Mouse (Mus musculus) cerebellum, adult 2 months (tissue): ENCODE results near the gene Lrrc75b. TPM values are rescaled to one million over a fixed set of nuclear protein-coding genes. Genes with fewer than 3 reads are reported as not detected.
A peak's percentile ranks its signal among the peaks of the same experiment; 100 is the strongest.

Experiments
- DNase-seq, 2 experiments: peaks; one replicate each; pipeline ENCODE4 v3.0.0; 2021
- H3K27ac ChIP-seq: fragments of 200-500 bp; 2 replicates; pipeline ENCODE4 v1.5.1; 2012; ENCODE audit warnings: low read length, control low read depth, inconsistent platforms; ENCODE audit not compliant: insufficient read depth
- H3K27me3 ChIP-seq: fragments of 200-500 bp; 2 replicates; pipeline ENCODE4 v1.6.1; 2012; ENCODE audit warnings: inconsistent platforms, mild to moderate bottlenecking, low read length, moderate library complexity; ENCODE audit not compliant: control insufficient read depth, insufficient read depth
- H3K4me1 ChIP-seq: fragments of 200-500 bp; 2 replicates; pipeline ENCODE4 v1.6.1; 2011; ENCODE audit warnings: low read length; ENCODE audit not compliant: control insufficient read depth, insufficient read depth
- H3K4me3 ChIP-seq: fragments of 200-500 bp; replicated peaks from 2 replicates; pipeline ENCODE3; 2011; ENCODE audit warnings: mild to moderate bottlenecking, low read depth, low read length, control low read depth; ENCODE audit not compliant: insufficient read depth
- CTCF ChIP-seq: fragments of 200-500 bp; IDR thresholded peaks from 2 replicates; pipeline ENCODE4 v1.5.1; 2011; ENCODE audit warnings: low read depth, mild to moderate bottlenecking, control low read depth, low read length, moderate library complexity, borderline replicate concordance; ENCODE audit not compliant: insufficient read depth
- POLR2A ChIP-seq: fragments of 200-500 bp; IDR thresholded peaks from 2 replicates; pipeline ENCODE4 v1.6.1; 2011; ENCODE audit warnings: low read length, control low read depth, borderline replicate concordance; ENCODE audit not compliant: insufficient read depth
- WGBS: fragments of 180-500 bp; shearing (Covaris S2); methylation state at CpG from one replicate; pipeline ENCODE4 v1.1.7; 2018; 5-methylcytosine and 5-hydroxymethylcytosine counted together
- polyA plus RNA-seq: library from polyadenylated mRNA; depleted of rRNA; stranded (reverse); fragments of >200 nt; gene quantifications from 2 replicates; pipeline ENCODE4 v1.2.3, GENCODE M21; 2012; rRNA removed

The Lrrc75b gene
- 22.3 and 23.8 TPM in 2 replicates for polyA plus RNA-seq

DNA sequence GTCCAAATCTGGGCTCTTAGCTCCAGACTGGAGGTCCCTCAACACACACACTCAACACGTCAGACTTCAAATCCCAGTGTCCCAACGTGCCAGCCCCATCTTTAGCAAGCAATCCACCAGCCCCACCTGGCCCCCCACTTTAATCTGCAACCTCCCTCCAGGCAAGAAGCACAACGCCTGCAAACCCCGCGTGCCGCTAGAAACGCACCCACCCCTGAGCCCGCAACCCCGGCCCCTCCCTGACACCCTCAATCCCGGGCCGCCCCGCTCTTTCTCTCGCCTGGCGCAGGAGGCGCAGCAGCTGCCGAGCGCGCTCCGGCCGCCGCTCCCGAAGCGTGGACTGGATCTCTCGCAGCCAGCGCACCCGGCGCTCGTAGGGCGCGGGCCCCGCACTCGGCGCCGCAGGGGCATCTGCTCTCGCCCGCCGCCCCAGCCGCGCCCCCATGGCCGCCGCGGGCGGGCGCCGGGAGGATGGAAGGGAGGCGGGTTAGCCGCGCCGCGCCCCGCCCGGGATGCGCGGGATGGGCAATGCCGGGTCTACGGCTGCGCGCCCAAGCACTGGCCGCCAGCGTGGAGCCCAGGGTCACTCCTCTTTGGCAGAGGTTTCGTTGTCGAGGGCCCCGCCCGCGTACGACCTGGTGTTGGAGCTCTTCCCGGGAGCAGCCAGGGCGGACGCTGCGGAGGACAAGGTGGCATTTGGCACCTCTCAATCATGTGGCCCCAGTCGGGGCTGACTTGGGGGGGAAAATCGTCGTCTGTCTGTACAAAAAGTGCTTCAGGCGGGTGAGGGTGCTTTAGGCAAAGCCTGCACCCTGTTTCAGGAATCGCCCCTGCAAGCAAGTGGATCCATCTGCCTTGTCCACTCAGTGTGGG is at the start of gene Lrrc75b:
Gene Lrrc75b, minus strand, starts transcription at position 655 of the 873 bp plus-strand sequence.
- Histone ChIP-seq H3K4me3 (peak within 1 kb of the TSS; percentile 93), H3K27ac (peak within 1 kb of the TSS; percentile 72), H3K4me1 (peaks cover 23% of the 10 kb centered on the region), H3K27me3 (no peaks in the 10 kb centered on the region)
- WGBS, result 1% methylated on average over 75 of the region's 75 CpGs
- peak; percentile 27; the same call in 1 of the 2 replicates for TF ChIP-seq POLR2A
- TF ChIP-seq CTCF, result no peak
- peak; percentile 83 to 86 for DNase-seq

DNA sequence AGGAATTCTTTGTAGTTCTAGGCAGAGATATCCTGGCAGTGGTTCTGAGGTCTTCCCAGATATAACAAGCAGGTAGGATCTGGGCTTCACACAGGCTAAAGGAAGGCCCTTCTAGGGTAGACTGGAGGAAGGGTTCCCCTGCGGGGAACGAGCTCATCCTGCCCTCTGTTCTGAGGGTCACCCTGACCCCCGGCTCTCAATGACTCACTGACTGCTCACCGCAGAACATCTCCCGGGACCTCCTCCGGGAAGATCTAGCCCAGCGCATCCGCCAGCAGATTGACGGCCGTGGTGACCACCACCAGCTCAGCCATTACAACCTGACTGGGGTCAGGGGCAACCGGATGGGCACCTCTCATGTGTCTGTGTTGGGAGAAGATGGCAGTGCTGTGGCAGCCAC is 48.8 kb upstream of the Lrrc75b start:
- 91% methylated on average over 11 of the region's 11 CpGs for WGBS
- no peak for TF ChIP-seq POLR2A
- TF ChIP-seq CTCF, result no peak

DNA sequence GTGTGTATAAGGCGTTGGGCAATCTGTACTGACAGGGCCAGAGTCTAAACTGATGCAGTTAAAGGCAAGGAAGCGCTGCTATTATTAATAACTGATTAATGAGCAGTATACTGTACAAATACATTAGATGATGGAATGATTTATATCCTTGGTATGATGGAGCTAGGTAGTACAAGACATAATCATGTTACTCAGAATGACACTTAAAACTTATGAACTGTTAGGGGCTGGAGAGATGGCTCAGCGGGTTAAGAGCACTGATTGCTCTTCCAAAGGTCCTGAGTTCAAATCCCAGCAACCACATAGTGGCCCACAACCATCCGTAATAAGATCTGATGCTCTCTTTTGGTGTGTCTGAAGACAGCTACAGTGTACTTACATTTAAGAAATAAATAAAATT is 47.1 kb upstream of the Lrrc75b start:
- TF ChIP-seq CTCF (no peak), POLR2A (no peak)
- H3K4me1 ChIP-seq, result no peaks in the 10 kb centered on the region
- no peak for DNase-seq
- H3K4me3 ChIP-seq, result no peak overlapping the region
- H3K27me3 ChIP-seq, result no peaks in the 10 kb centered on the region
- no peak overlapping the region for H3K27ac ChIP-seq
- 91% methylated on average over 4 of the region's 4 CpGs for WGBS

More for the DNA sequence above, 48.8 kb upstream of the Lrrc75b start:
- H3K27ac ChIP-seq, result no peak overlapping the region
- H3K27me3 ChIP-seq, result no peaks in the 10 kb centered on the region
- no peak overlapping the region for H3K4me3 ChIP-seq
- no peaks in the 10 kb centered on the region for H3K4me1 ChIP-seq
- DNase-seq, result no peak

DNA sequence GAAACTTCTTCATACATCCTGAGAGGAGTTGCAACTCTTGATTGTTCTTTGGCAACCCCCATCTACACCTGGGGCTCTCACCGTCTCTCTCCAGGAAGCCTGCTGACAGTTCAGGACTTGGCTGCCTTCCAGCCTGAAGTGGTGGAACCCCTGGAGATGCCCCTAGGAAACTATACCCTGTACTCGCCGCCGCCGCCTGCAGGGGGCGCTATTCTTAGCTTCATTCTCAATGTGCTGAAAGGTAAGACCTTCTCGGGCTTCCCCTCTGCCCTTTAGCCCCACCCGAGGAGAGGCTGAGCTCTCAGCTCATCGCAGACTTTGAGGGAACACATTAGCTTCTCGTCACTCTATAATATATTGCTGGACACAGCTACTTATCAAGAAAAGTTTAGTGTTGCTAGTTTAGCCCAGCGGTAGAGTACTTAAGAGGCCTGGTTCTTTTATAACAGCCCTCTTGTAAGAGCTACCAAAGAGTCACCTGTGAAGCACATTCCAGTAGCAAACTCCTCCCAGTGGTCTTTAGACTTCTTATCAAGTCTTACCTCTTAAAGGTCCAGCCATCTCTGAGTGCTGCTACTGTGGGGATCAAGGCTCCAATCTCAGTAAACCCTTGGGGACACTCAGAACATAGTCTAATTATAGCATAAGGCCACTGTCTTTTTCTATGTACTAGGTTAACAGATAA is 45.2 kb upstream of the Lrrc75b start:
- Histone ChIP-seq H3K27ac (no peak overlapping the region), H3K4me1 (no peaks in the 10 kb centered on the region), H3K4me3 (no peak overlapping the region), H3K27me3 (no peaks in the 10 kb centered on the region)
- no peak for DNase-seq
- TF ChIP-seq CTCF (0 out of 2 replicates have a peak, but pooled peaks have one; percentile 13), POLR2A (no peak)
- WGBS, result 34% methylated on average over 11 of the region's 11 CpGs

DNA sequence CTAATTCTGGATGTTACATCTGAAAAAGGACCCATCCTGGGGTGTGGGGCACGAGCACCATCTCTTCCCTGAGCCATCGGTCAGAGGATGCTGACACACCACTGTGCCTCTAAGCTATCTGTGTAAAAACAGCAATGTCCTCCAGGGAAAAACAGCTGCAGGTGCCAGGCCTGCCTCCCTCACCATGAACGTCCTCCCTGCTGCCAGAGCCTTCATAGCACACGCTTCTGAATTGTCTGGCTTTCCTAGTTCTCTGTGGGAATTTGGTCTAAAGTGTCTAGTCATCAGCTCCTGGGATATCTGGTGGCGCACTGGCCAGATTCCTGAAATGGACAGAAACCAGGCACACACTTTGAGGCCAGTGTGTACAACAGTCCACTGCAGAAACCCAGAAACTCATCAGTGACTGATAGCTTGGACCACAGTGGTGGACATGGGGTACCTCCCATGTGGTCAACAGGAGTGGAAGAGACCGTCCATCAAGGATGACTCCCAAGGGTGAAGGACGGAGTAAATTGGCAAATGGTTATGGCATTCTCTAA is 40.1 kb upstream of the Lrrc75b start:
- H3K4me1 ChIP-seq, result no peaks in the 10 kb centered on the region
- no peak for DNase-seq
- 68% methylated on average over 7 of the region's 7 CpGs for WGBS
- no peaks in the 10 kb centered on the region for H3K27me3 ChIP-seq
- H3K4me3 ChIP-seq, result no peak overlapping the region
- TF ChIP-seq POLR2A (no peak), CTCF (no peak)
- H3K27ac ChIP-seq, result no peak overlapping the region

DNA sequence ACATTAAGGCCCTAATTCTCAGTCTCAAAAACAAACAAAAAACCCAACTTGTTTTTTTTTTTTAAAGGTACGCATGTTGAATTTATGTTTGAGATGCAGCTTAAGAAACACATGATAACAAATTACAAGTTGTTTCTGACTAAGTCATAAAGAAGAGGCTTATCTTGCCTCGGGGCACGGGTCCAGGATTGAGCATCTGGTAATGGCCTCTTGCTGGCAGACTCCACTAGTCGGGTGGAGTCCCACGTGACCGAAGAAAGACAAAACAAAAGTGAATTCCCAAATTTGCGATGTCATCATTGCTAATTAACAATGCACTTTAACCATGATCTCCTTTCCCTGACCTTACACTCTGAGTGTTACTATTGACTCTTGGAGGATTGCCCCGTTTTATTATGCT is 35.9 kb upstream of the Lrrc75b start:
- Histone ChIP-seq H3K4me1 (no peaks in the 10 kb centered on the region), H3K4me3 (no peak overlapping the region), H3K27me3 (no peaks in the 10 kb centered on the region), H3K27ac (no peak overlapping the region)
- peak; percentile 37 to 49 for DNase-seq
- 32% methylated on average over 8 of the region's 8 CpGs for WGBS
- TF ChIP-seq CTCF (no peak), POLR2A (no peak)

DNA sequence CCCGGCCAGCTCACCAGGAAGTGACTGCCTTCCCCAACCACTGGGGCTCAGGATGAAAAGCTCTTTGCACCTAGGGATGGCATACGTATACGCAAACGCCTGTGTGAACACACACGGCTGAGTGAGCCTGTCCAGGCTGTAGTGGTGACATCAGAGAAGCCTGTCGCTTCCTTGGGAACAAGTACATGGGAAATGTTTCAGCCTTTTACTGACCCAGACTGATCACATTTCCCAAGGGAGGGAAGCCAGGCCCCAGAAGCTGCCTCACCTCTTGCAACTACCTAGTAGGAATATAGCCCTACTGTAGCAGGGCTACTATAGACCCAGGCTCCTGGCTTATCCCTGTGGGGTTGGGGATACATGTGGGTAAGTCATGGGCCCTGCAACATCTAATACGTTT is 32.5 kb upstream of the Lrrc75b start:
- no peak for DNase-seq
- no peaks in the 10 kb centered on the region for H3K27me3 ChIP-seq
- H3K4me1 ChIP-seq, result no peaks in the 10 kb centered on the region
- WGBS, result 83% methylated on average over 7 of the region's 7 CpGs
- H3K27ac ChIP-seq, result no peak overlapping the region
- TF ChIP-seq POLR2A (no peak), CTCF (no peak)
- H3K4me3 ChIP-seq, result no peak overlapping the region
